Mouse (Mus musculus) right cerebral cortex, postnatal 14 days (tissue): ENCODE measurements at regions not wholly inside any gene's neighbourhood (a gene's known extent, or its start where the extent isn't known, plus 50 kb on each side); places are given as distances from the start of the nearest gene placed in this dataset.
A peak's percentile ranks its signal among the peaks of the same experiment; 100 is the strongest.

Experiments
- DNase-seq: peaks from one replicate; pipeline ENCODE4 v3.0.0; 2022

- DNase-seq, result no peak
Measured at GRCm38 (mm10) chr10:92075469-92075868, 646.8 kb downstream of the Nedd1 start.

- no peak for DNase-seq
Measured at GRCm38 (mm10) chr10:92074698-92075394, 647.4 kb downstream of the Nedd1 start.

GRCm38 (mm10) chr10:92073873-92074390 is 648.3 kb downstream of the Nedd1 start:
- no peak for DNase-seq

- no peak for DNase-seq
Measured at GRCm38 (mm10) chr10:92044783-92045182, 677.4 kb downstream of the Nedd1 start.

GRCm38 (mm10) chr10:92036176-92036575 is 686.0 kb downstream of the Nedd1 start:
- DNase-seq, result peak; percentile 11

- no peak for DNase-seq
Measured at GRCm38 (mm10) chr10:92030221-92030620, 692.0 kb downstream of the Nedd1 start.

GRCm38 (mm10) chr10:92024203-92024602 is 698.0 kb downstream of the Nedd1 start:
- DNase-seq, result no peak

- DNase-seq, result no peak
Measured at GRCm38 (mm10) chr10:92021036-92021435, 701.2 kb downstream of the Nedd1 start.

GRCm38 (mm10) chr10:92009551-92009950 is 712.7 kb downstream of the Nedd1 start:
- no peak for DNase-seq

- DNase-seq, result no peak
Measured at GRCm38 (mm10) chr10:92007891-92008290, 714.3 kb downstream of the Nedd1 start.

GRCm38 (mm10) chr10:92006467-92006866 is 715.8 kb downstream of the Nedd1 start:
- no peak for DNase-seq

- DNase-seq, result no peak
Measured at GRCm38 (mm10) chr10:91991040-91991439, 731.2 kb downstream of the Nedd1 start.

GRCm38 (mm10) chr10:91988364-91988763 is 733.9 kb downstream of the Nedd1 start:
- no peak for DNase-seq

- DNase-seq, result no peak
Measured at GRCm38 (mm10) chr10:91979841-91980240, 742.4 kb downstream of the Nedd1 start.

GRCm38 (mm10) chr10:91971951-91972350 is 750.3 kb downstream of the Nedd1 start:
- DNase-seq, result no peak

GRCm38 (mm10) chr10:91967570-91968310 is 754.5 kb downstream of the Nedd1 start:
- no peak for DNase-seq

GRCm38 (mm10) chr10:91959734-91960492 is 762.3 kb downstream of the Nedd1 start:
- DNase-seq, result no peak

- DNase-seq, result no peak
Measured at GRCm38 (mm10) chr10:91953078-91953477, 769.1 kb downstream of the Nedd1 start.

GRCm38 (mm10) chr10:91923626-91924025 is 742.5 kb upstream of the Tmpo start:
- no peak for DNase-seq

- no peak for DNase-seq
Measured at GRCm38 (mm10) chr10:91889864-91890263, 708.7 kb upstream of the Tmpo start.

GRCm38 (mm10) chr10:91888537-91888936 is 707.4 kb upstream of the Tmpo start:
- peak; percentile 9 for DNase-seq

GRCm38 (mm10) chr10:91883155-91883554 is 702.0 kb upstream of the Tmpo start:
- peak; percentile 15 for DNase-seq

- DNase-seq, result no peak
Measured at GRCm38 (mm10) chr10:91882481-91882880, 701.4 kb upstream of the Tmpo start.
